Mouse (Mus musculus) gastrocnemius, postnatal 36 days (tissue): ENCODE measurements around the gene Brinp3. TPM values are rescaled to one million over a fixed set of nuclear protein-coding genes. Genes with fewer than 3 reads are reported as not detected.

Experiments used
- DNase-seq, 2 experiments: peaks; one replicate each; pipeline ENCODE4 v3.0.0; 2022
- intact Hi-C: fragments of 180-260 bp; cut with DNase I; formaldehyde crosslinking; loops from one replicate; pipeline ENCODE4 v1.15.1; 2025
- total RNA-seq, 2 experiments: library from RNA; stranded (reverse); gene quantifications; 2 replicates each; pipeline ENCODE4 v1.2.3; 2021

The Brinp3 gene
- total RNA-seq, 2 experiments from 2014 or later, result not detected

DNA sequence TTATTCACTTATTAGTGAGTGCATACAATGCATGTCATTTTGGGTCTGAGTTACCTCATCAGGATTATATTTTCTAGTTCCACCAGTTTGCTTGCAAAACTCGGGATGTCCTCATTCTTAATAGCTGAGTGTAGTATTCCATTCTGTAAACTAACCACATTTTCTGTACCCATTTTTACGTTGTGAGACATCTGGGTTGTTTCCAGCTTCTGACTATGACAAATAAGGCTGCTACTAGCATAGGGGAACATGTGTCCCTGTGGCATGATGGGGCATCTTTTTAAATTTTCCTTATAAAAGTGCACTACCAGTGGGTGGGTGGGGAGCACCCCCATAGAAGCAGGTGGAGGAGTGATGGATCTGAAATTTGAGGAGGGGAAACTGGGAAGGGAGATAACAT is 292.7 kb downstream of the Brinp3 start:
- intact Hi-C loops, result no loop called here
- DNase-seq, result no peak

DNA sequence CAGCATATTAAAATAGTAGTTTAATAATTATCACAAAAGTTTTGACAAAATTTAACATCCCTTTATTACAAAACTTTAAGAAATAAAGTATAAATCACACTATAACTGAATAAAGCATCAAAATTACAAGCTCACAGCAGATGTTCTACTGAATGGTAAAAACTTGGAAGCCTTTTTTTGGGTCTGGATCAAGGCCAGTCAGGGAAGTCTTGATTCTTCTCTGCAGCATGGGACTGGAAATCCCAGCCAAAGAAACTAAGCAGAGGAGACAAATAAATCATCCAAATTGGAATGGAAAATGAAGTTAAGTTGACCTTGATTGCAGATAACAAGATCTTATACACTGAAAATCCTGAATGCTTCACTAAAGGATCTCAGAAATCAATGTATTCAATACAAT is 298.3 kb downstream of the Brinp3 start:
- intact Hi-C loops, result no loop called here
- DNase-seq, result no peak

- no peak for DNase-seq
- intact Hi-C loops, result no loop called here
Observed at GRCm38 (mm10) chr1:146799986-146800553, 305.5 kb downstream of the Brinp3 start.

DNA sequence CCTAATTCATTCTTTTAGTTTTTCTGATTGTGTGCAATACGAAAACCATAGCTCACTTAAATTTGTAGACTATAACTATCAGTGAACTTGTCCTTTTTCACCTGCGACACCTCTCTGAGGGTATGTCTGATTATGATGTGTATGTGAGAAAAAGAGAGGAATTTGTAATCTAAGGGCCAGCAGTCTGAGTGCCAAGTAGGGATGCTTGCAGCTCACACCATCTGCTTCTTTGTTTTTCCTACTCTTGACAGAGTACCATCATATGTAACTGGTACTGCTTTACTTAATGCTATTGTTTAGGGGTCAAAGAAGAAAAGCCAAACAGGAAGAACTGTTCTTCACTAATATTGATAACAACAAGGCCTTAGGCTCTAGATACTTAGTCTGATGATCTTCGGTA is 307.3 kb downstream of the Brinp3 start:
- intact Hi-C loops, result no loop called here
- DNase-seq, result no peak

GRCm38 (mm10) chr1:146807765-146808164 is 313.2 kb downstream of the Brinp3 start:
- intact Hi-C loops, result no loop called here
- no peak for DNase-seq

DNA sequence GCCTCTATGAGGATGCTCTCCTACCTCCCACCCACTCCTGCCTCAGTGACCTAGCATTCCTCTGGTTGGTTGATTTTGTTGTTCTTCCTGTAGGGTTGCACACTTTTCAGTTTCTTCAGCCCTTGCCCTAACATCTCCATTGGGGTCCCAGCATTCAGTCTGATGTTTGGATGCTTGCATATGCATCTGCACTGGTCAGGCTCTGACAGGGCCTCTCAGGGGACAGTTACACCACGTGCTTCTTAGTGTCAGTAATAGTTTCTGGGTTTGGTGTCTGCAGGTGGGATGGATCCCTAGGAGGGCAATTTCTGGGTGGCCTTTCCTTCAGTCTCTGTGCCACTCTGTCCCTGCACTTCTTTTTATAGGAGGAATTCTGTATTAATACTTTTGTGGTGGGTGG is 339.3 kb downstream of the Brinp3 start:
- intact Hi-C loops, result no loop called here
- DNase-seq, result no peak

DNA sequence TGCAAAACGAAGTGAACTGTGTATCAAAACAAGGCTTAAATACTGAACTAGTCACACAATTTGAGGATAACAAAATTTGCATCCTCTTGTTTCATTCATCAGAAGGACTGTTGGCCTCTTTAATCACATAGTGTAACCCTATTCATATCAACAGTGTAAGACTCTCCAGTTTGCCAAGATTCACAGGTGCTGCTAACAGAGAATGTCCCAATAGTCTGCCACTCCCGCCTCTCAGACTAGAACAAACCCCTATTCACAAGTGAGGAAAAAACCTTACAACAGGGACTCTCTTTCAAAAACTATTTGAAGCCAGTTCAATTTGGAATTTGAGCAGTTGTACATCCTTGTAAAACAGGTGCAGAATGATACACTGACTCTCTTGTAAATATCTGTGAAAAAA is 349.5 kb downstream of the Brinp3 start:
- intact Hi-C loops, result no loop called here
- no peak for DNase-seq

GRCm38 (mm10) chr1:146848892-146849291 is 354.3 kb downstream of the Brinp3 start:
- intact Hi-C loops, result no loop called here

DNA sequence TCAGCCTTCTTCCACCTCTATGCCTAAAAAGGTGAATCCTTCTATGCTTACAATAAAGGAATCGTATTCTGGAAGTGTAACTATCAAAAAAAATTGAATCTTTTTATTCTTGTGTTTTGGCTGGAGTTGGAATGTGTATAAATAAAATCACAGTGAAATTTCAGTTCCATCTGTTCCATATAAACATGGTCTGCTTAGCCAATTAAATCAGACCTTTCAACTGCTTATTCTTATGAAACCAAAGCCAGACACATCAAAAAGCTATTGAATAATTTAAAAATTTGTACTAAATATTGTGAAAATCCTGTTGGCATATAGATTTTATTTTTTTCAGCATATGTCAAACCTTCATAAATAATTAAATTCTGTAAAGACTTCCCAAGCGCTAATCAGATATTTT is 355.6 kb downstream of the Brinp3 start:
- intact Hi-C loops, result no loop called here
- DNase-seq, result no peak

More at GRCm38 (mm10) chr1:146848892-146849291, 354.3 kb downstream of the Brinp3 start:
- no peak for DNase-seq

GRCm38 (mm10) chr1:146898636-146899035 is 404.1 kb downstream of the Brinp3 start:
- no peak for DNase-seq
- intact Hi-C loops, result no loop called here

DNA sequence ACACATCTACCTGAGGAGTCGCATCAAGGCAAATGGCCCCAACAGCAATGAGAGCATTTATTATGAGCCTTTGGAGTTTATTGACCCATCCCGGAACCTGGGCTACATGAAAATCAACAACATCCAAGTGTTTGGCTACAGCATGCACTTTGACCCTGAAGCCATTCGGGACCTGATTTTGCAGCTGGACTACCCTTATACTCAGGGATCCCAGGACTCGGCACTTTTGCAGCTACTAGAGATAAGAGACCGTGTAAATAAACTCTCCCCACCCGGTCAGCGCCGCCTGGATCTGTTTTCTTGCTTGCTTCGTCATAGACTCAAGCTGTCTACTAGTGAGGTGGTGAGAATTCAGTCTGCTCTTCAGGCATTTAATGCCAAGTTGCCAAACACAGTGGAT is 407.1 kb downstream of the Brinp3 start:
- intact Hi-C loops, result no loop called here

GRCm38 (mm10) chr1:146939463-146940389 is 445.2 kb downstream of the Brinp3 start:
- DNase-seq, result no peak
- intact Hi-C loops, result no loop called here

More for the DNA sequence above, 407.1 kb downstream of the Brinp3 start:
- no peak for DNase-seq
